Mouse (Mus musculus): Measurements from ENCODE around the gene Gm43302.
"Not testable (repeated sequence)": the region's sequence is repeated elsewhere in the genome, so short reads cannot be mapped to it uniquely, and the experiment has no call there.

Gene Gm43302

DNA sequence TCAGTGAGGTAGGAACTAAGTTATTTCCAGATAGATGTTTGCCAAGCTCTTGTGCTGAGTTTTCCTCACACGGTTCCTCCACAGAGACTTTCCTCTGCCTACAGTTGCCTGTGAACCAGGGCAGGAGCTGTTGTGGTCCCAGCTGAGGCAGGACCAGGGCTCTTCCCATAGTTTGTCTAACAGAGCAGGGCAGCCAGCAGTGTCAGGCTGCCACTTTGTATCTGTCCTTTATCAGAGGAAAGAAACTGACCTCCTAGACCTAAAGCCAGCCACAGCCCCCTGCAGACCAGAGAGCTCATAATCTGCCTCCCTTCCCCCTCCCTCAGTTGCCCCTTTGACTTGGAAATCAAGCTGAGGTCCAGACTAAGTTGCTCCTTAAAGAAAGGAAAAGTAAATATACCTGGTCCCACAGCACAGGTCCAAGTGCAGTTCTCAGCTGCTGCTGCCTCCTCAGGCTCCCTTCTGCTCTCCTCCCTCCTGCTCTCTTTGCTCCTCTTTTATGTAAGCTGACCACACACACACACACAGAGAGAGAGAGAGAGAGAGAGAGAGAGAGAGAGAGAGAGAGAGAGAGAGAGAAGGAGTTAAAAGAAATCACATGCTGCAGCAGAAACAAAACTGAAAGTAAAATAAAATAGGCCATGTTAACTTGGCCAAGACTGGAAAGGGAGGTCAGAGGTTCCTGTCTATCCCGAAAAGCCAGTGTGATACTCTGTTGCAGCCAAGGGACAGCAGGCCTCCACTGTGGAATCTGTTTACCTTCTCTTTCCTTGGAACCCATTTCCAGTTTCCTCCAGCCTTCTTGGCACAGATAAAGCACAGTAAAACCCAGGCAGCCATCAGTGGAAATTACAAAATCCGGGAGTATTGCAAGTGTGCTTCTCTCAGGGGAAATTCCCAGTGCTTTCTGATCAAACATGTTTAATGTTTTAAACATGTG is at the start of gene Gm43302, which contains the start of gene Gbp6:
TSS of gene Gm43302 (minus strand) at position 470 of the 940 bp plus-strand sequence.
TSS of gene Gbp6 (minus strand) at position 473 of the 940 bp plus-strand sequence.
- not testable (repeated sequence) for DNase-seq (ENCODE audit: low read depth, low spot score)

DNA sequence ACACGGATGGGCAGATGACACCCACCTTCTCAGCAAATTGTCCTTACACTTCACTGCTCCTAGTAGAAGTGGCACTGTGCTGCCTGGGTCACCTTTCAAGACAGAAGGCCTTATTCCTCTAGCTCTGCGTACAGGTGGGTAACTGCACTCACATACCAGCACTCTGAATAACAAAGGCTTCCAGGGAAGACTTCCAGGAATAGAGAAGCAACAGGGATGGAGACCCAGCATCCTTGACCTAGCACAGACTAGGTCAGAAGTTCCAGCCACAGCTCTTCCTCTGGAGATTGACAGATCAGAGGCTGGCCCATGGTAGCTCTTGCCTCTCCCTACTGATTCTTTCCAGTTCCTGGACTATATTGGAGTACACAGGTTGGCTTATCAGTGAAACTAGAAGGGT is 47.8 kb upstream of the Gm43302 start:
- no peak for DNase-seq (ENCODE audit: low read depth, low spot score)

DNA sequence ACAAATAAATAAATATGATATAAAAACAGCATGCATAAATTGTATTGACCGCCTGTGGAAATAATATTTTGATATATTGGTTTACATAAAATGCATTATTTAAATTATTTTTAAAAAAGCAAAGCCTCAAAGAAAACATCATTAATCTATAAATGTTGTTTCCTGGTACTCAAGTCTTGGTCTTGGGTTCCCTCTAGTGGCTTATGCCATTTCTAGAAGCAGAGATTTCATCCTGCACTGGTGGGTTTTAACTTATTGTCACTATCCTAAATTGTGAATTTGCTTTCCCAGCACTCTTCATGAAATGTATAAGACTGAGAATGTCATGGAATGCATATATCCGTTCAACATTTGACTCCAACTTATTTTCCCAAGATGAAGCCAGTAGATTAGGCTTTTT is 29.0 kb upstream of the Gm43302 start:
- DNase-seq (ENCODE audit: low read depth, low spot score): no peak

DNA sequence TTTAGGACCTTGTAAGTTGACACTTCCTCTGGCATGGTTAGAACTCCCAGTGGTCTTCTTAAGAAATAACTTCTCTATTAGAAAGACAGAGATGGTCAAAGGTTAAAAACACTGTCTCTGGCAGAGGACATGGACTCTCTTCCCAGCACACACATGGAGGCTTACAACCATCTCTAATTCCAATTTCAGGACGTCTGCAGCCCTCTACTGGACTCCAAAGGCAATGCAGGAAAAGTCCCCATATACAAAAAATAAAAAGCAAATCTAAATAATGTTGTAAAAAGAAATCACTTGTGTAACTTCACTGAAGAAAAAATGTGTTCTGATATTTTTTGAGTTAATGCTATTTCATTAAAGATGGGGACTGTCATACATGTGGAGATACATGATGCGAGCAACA is 17.4 kb upstream of the Gm43302 start:
- DNase-seq (ENCODE audit: low read depth, low spot score): no peak

DNA sequence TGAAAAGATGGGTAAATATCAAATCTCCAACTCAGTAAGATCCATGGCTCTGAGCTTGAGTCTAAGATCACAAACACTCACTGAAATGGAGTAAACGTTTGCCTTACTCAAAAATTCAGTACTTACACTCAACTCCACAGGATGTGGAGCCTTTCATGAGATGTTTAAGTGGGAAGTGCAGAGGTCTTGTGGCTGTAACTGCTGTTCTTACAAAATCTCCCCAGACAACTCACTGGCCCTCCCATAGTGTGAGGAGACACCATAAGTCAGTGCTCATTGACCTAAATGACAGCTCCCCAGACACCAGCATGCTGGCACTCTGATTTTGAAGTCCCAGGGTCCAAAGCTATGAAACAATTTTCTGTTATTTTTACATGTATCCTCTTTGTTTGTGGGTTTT is 15.7 kb upstream of the Gm43302 start:
- DNase-seq (ENCODE audit: low read depth, low spot score): not testable (repeated sequence)

DNA sequence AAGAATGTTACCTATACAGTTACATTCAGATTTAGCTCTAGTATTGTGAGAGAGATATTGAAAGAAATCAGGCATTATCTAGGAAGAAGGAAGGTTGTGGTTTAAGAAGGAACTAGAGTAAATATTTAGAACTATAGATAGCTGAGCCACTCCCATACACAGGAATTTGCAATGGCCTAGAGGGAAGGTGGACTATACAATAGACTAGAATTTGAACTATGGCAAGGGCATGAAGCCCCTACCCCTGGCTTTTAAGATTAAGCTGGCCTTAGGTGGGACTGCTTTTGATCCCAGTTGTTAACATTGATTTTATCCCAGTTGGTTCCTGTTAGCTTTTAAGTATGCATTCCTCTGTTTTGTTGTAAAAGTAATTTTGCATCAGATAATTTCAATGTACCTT is 13.5 kb upstream of the Gm43302 start:
- DNase-seq (ENCODE audit: low read depth, low spot score): not testable (repeated sequence)

DNA sequence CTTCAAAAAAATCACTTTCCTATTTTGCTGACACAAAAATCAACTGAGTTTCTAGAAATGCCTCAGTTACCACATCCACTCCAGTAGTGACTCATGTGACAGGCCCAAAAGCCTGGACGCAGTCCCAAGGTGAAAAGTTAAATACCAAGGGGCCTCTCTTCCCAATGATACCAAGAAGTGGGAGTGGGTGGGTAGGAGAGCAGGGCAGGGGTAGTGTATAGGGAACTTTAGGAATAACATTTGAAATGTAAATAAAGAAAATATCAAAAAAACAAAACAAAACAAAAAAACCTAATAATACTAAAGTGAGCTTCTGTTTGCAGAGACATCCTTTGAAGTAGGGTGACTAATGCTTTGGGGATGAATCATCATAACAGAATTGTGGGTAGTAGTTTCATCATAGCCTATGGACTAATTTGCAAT is 12.7 kb upstream of the Gm43302 start:
- no peak for DNase-seq (ENCODE audit: low read depth, low spot score)

DNA sequence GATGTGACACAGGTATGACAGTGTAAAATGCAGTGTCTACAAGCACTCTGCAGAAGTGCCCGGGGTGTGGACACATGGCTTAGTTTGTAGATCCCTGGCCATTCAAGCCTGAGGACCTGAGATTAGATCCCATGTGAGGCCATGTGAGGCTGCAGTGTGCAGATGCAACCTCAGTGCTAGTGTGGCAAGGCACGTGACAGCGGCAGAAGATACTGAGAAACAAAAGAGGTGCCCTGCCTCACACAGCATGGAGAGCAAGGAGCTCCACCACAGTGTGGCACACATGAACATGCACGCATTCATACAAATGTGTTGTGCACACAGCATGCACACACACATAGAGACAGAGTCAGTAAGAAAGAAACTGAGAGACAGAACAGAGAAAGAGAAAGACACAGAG is 12.2 kb upstream of the Gm43302 start:
- DNase-seq (ENCODE audit: low read depth, low spot score): not testable (repeated sequence)

DNA sequence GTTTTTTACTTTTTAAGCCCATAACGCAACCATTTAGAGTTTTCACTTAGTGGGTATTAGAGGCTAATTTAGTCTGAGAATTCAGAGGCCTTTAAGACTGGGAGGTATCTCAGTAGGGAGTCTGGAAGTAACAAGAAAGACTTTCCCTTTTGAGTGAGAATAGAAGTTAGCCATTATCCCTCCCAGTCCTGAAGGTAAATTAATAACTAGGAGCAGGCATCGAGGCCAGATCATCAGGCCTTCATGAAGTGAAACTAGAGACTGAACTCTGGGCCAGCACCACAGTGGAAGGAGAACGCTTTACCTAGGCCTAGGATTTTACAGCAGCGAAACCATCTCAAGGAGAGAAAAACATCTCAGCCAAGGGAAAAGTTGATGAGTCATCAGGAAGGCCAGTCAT is 8.5 kb upstream of the Gm43302 start:
- DNase-seq (ENCODE audit: low read depth, low spot score): no peak

DNA sequence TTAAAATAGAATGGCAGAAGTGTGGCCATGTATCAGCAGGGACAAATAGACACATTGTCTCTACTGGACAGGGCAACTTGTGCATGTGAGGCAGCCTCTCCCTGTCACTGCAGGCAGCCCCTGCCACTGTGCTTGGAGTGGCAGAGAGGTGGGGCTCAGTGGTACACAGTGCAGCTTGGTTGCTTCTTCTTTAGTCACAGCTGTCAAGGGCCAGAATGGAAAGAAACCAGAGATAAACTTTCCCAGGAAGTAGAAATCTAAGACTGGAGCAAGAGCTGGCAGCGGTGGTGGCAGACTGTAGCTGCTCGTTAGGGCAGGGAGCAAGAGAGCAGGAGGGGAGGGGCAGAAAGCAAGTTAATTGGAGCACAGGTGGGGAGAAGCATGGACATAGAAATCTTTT is 8.0 kb upstream of the Gm43302 start:
- no peak for DNase-seq (ENCODE audit: low read depth, low spot score)

DNA sequence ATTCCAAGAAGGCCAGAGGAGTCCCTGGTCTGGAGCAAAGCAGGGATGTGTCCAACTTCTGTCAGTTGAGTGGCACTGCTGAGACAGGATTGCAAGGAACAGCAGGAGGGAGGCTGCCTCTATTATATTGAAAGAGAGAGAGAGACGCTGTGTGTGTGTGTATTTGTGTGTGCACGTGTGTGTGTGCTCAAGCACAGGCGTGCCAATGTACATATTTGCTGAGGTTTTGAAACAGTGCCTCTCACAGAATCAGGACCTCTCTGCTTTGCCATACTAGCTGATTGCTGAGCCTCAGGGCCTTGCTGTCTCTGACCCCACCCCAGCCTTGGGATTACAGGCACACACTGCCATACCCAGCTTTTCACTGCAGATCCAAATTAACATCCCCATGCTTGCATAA is 2.3 kb upstream of the Gm43302 start:
- no peak for DNase-seq (ENCODE audit: low read depth, low spot score)

DNA sequence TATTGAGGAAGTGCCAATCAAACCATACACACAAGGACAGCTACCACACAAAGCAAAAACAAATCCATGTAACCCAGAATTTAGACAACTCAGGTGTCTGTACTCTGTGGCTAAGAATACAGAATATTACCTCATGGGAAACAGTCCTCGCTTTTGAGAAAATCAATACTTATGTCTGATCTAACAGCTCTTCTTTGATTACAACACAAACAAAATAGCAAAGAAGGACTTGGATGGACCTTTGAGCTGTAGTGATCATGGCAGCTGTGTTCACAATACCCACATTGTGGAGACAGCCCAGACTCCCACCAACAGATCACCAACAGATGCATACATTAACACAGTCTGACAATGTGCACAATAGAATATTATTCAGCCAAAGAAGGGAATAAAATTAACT is 1.0 kb downstream of the Gm43302 start:
- no peak for DNase-seq (ENCODE audit: low read depth, low spot score)

DNA sequence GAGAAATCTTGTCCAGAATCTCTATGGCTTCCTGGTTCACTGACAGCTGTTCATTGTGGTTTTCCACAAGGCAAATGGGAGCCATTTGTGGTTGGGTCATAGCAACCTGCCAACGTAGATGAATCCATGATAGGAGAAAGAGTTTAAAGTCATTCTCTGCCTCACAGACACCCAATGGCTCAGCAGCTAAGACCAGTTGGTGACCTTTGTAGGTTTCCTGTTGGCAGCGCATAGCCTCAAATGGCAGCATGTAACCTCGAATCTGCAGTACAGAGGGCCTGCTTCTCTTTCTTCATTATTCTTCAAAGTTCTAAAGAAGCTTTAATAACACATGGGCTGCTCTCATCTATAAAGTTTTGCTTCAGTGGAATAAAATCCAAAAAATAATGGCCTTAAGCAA is 2.6 kb downstream of the Gm43302 start:
- DNase-seq (ENCODE audit: low read depth, low spot score): not testable (repeated sequence)

DNA sequence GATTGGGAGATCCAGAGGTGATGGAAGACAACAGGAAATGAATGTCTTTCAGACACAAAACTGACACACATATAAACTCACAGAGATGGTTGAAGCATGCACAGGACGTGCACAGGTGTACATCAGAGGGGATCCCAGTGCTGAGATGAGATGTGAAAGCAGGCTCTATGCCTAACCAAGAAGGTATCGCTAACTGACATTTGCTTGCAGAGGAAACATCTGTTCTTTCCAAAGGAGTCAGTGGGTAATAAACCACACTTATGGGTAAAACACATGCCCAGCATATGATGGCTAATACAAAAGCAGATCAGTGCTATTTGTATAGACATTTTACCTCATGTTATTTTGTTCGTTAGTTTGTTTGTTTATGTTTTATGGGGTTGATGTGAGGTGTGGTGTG is 32.8 kb downstream of the Gm43302 start:
- not testable (repeated sequence) for DNase-seq (ENCODE audit: low read depth, low spot score)

DNA sequence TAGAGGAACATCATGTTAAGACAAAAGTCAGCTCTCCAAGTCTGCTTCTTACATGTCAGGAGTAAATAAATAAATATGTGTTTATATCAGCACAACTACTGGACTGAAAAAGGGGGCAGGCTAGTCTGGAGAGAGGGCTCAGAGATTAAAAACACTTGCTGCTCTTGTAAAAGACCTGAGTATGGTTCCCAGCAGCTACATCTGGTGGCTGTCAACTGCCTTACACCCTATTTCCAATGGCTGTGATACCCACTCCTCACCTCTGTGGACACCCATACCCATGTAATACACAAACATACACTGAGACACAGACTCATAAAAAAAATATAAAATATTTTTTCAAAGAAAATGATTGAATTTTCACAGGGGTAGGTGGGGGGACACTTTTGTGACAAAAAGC is 41.0 kb downstream of the Gm43302 start:
- DNase-seq (ENCODE audit: low read depth, low spot score): no peak

DNA sequence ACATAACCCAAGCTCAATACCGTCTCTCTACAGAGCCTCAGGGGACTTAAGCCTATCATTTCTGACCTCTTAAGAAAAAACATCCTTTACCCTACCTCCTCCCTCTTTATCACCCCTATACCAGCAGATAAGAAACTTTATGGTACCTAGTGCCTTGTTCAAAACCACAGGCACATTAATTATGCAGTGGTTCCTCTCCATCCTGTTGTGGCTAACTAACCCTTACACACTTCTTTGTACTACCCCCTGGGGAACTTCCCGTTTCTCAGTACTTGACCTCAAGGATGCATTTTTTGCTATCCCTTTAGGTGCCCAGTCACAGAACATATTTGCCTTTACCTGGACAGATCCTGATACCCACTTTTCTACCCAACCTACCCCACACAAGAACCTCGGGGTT is 48.8 kb downstream of the Gm43302 start:
- DNase-seq (ENCODE audit: low read depth, low spot score): not testable (repeated sequence)

DNA sequence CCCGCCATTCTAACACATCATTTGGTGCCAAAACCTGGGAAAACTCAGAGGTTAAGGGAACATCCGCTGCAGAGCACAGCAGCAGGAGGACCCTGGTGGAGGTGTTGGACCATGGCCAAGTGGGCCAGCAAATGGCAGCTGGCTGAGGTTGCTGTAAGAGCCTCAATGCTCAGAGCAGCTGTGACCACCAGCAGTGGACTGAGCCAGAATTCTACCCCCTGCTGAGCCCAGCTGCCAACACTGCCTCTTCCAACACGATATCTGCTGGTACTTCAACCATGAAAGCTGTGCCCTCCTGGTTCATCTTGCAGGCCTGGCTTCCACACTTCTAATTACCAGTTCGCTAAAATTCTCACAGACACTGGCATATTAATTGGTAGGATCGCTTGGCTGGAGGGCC is 52.5 kb downstream of the Gm43302 start:
- DNase-seq (ENCODE audit: low read depth, low spot score): not testable (repeated sequence)

DNA sequence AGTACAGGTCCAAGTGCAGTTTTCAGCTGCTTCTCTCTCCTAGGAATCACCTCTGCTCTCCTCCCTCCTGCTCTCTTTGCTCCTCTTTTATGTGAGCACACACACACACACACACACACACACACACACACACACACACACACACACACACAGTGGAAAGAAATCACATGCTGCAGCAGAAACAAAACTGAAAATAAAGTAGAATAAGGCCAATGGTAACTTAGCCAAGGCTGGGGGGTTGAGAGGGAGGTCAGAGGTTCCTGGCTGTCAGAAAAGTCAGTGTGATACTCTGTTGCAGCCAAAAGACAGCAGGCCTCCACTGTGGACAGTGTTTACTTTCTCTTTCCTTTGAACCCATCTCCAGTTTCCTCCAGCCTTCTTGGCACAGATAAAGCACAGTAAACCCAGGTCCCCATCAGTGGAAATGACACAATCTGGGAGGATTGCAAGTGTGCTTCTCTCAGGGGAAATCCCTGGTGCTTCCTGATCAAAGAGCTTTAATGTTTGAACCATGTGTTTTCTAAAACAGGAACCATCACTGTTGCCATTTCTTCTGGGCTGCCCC is 53.9 kb downstream of the Gm43302 start, which contains the start of gene Gbp10:
TSS of gene Gbp10 (minus strand) at position 51 of the 565 bp plus-strand sequence.
- DNase-seq (ENCODE audit: low read depth, low spot score): not testable (repeated sequence)

DNA sequence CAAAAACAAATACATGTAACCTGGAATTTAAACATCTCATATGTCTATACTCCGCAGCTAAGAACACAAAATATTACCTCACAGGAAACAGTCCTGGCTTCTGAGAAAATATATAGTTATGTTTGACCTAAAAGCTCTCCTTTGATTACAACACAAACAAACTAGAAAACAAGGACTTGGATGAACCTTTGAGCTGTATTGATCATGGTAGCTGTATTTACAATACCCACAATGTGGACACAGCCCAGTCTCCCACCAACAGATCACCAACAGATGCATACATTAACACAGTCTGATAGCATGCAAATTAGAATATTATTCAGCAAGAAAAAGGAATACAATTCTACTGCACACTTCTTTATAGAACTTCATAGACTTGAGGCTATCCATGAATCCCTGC is 55.1 kb downstream of the Gm43302 start:
- DNase-seq (ENCODE audit: low read depth, low spot score): not testable (repeated sequence)

DNA sequence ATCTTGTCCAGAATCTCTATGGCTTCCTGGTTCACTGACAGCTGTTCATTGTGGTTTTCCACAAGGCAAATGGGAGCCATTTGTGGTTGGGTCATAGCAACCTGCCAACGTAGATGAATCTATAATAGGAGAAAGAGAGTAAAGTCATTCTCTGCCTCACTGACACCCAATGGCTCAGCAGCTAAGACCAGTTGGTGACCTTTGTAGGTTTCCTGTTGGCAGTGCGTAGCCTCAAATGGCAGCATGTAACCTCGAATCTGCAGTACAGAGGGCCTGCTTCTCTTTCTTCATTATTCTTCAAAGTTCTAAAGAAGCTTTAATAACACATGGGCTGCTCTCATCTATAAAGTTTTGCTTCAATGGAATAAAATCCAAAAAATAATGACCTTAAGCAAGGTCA is 57.5 kb downstream of the Gm43302 start:
- not testable (repeated sequence) for DNase-seq (ENCODE audit: low read depth, low spot score)

DNA sequence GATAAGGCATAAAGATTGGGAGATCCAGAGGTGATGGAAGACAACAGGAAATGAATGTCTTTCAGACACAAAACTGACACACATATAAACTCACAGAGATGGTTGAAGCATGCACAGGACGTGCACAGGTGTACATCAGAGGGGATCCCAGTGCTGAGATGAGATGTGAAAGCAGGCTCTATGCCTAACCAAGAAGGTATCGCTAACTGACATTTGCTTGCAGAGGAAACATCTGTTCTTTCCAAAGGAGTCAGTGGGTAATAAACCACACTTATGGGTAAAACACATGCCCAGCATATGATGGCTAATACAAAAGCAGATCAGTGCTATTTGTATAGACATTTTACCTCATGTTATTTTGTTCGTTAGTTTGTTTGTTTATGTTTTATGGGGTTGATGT is 84.5 kb downstream of the Gm43302 start:
- not testable (repeated sequence) for DNase-seq (ENCODE audit: low read depth, low spot score)

DNA sequence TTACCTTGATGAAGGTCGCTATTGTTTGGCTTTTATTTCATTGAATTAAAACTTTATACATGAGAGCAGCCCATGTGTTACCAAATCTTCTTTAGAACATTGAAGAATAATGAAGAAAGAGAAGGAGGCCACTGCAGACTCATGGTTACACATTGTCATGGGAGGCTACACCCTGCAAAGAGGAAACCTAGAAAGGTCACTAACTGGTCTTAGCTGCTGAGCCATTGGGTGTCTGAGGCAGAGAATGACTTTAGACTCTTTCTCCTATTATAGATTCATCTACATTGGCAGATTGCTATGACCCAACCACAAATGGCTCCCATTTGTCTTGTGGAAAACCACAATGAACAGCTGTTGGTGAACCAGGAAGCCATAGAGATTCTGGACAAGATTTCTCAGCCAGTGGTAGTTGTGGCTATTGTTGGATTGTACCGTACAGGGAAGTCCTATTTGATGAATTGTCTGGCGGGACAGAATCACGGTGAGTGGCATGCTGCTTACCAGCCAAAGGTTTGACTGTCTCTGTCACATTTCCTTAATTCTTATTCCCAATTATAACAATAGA is 92.6 kb downstream of the Gm43302 start:
- DNase-seq (ENCODE audit: low read depth, low spot score): not testable (repeated sequence)

All from mesoderm, embryonic 11.5 days (tissue).